ENCODE assay signal across 22 mouse cellular contexts in genomic region chr5:102643364-102643763, GRCm38 (mm10).
"Had no signal": no experiment of that assay in that cellular context is flagged by ENCODE, and none has a peak within 500 bp of the region (broad histone marks: within the 10 kb centered on the region; RNA-seq: fewer than 3 reads in every experiment).

No protein-coding gene starts in this region.

- H3K9me3 ChIP-seq: heart, embryonic 10.5 days; heart, embryonic 12.5 days; hindbrain, embryonic 10.5 days; hindbrain, embryonic 12.5 days; intestine, embryonic 15.5 days; kidney, embryonic 15.5 days; limb, embryonic 10.5 days; limb, embryonic 12.5 days had no signal

- H3K9ac ChIP-seq: heart, embryonic 12.5 days; hindbrain, embryonic 12.5 days; hindbrain, embryonic 14.5 days; intestine, embryonic 15.5 days; kidney, embryonic 15.5 days; limb, embryonic 12.5 days had no signal

- H3K36me3 ChIP-seq: heart, embryonic 10.5 days; heart, embryonic 12.5 days; hindbrain, embryonic 10.5 days; hindbrain, embryonic 12.5 days; intestine, embryonic 15.5 days; kidney, embryonic 15.5 days; limb, embryonic 10.5 days; limb, embryonic 12.5 days had no signal

- H3K27ac ChIP-seq: gastrocnemius, adult 2 months; heart, embryonic 10.5 days; hindbrain, embryonic 10.5 days; hindbrain, embryonic 12.5 days; hindbrain, embryonic 14.5 days; intestine, embryonic 15.5 days; kidney, embryonic 15.5 days; kidney, postnatal 0 days; layer of hippocampus, adult 2 months; left cerebral cortex, adult 2 months; limb, embryonic 10.5 days; limb, embryonic 12.5 days had no signal

- H3K4me3 ChIP-seq: gastrocnemius, adult 2 months; heart, embryonic 10.5 days; heart, embryonic 12.5 days; hindbrain, embryonic 10.5 days; hindbrain, embryonic 12.5 days; intestine, embryonic 15.5 days; kidney, embryonic 15.5 days; layer of hippocampus, adult 2 months; left cerebral cortex, adult 2 months; limb, embryonic 10.5 days; limb, embryonic 12.5 days had no signal

- H3K4me2 ChIP-seq: heart, embryonic 12.5 days; hindbrain, embryonic 12.5 days; hindbrain, embryonic 14.5 days; intestine, embryonic 15.5 days; kidney, embryonic 15.5 days; limb, embryonic 12.5 days had no signal

- H3K4me1 ChIP-seq: heart, embryonic 10.5 days; heart, embryonic 12.5 days; hindbrain, embryonic 10.5 days; hindbrain, embryonic 12.5 days; intestine, embryonic 15.5 days; kidney, embryonic 15.5 days had no signal

- ATAC-seq: hindbrain, embryonic 16.5 days; inflammation-experienced regulatory T-cells, adult 6 months; intestine, embryonic 15.5 days had no signal

- DNase-seq: gastrocnemius, adult 2 months; gastrocnemius, postnatal 10 days; gastrocnemius, postnatal 25 days; heart, adult 18-20 months; heart, postnatal 10 days; heart, postnatal 4 days; kidney, postnatal 14 days; liver had no signal

- H3K27me3 ChIP-seq: heart, embryonic 12.5 days; hindbrain, embryonic 12.5 days; intestine, embryonic 15.5 days; kidney, embryonic 15.5 days; limb, embryonic 12.5 days had no signal
